Mouse (Mus musculus) stomach, embryonic 16.5 days (tissue): Measurements from ENCODE around the gene Nmt1. TPM values are rescaled to one million over a fixed set of nuclear protein-coding genes. Genes with fewer than 3 reads are reported as not detected.

Source experiments
- ATAC-seq: fragments of 200-750 bp; cut with Nextera tagmentation; 2 replicates; pipeline ENCODE4 v1.8.0; 2017; ENCODE audit warnings: moderate number of reproducible peaks, moderate TSS enrichment; ENCODE audit not compliant: insufficient read depth, low FRiP score
- H3K27ac ChIP-seq: fragments of 300-500 bp; sonication (generic); 2 replicates; pipeline ENCODE4 v1.5.1; 2014; ENCODE audit warnings: low read length
- H3K27me3 ChIP-seq: fragments of 300-500 bp; sonication (generic); 2 replicates; pipeline ENCODE4 v1.6.1; 2014; ENCODE audit warnings: low read length, control low read depth, mixed read lengths; ENCODE audit not compliant: control insufficient read depth, insufficient read depth
- H3K36me3 ChIP-seq: fragments of 300-500 bp; sonication (generic); 2 replicates; pipeline ENCODE4 v1.6.1; 2014; ENCODE audit warnings: low read length; ENCODE audit not compliant: control insufficient read depth, insufficient read depth
- H3K4me1 ChIP-seq: fragments of 300-500 bp; sonication (generic); 2 replicates; pipeline ENCODE4 v1.6.1; 2014; ENCODE audit warnings: low read length, control low read depth, mixed read lengths; ENCODE audit not compliant: control insufficient read depth, insufficient read depth
- H3K4me2 ChIP-seq: fragments of 300-500 bp; sonication (generic); 2 replicates; pipeline ENCODE4 v1.6.1; 2014; ENCODE audit warnings: low read depth, low read length, mixed read lengths
- H3K4me3 ChIP-seq: fragments of 300-500 bp; sonication (generic); replicated peaks from 2 replicates; pipeline ENCODE4 v1.5.1; 2014; ENCODE audit warnings: mild to moderate bottlenecking, low read length
- H3K9ac ChIP-seq: fragments of 300-500 bp; sonication (generic); 2 replicates; pipeline ENCODE4 v1.6.1; 2014; ENCODE audit warnings: low read length
- H3K9me3 ChIP-seq: fragments of 300-500 bp; sonication (generic); replicated peaks from 2 replicates; pipeline ENCODE4 v1.6.1; 2016; ENCODE audit warnings: low read length, control low read depth; ENCODE audit not compliant: control insufficient read depth
- WGBS: fragments of 180-500 bp; shearing (Covaris S2); extraction: QIAGEN DNeasy Blood & Tissue Kit; methylation state at CpG from one replicate; pipeline ENCODE4 v1.1.7; 2014; 5-methylcytosine and 5-hydroxymethylcytosine counted together
- polyA plus RNA-seq: library from polyadenylated mRNA; unstranded; fragments of >200 nt; fragmentation: Nextera tagmentation; extraction: Ambion mirVana; gene quantifications from 2 replicates; pipeline ENCODE4 v1.2.1, GENCODE M21; 2015

Nmt1 gene
- polyA plus RNA-seq, 1 experiment from 2014 or later = 50.8 TPM

DNA sequence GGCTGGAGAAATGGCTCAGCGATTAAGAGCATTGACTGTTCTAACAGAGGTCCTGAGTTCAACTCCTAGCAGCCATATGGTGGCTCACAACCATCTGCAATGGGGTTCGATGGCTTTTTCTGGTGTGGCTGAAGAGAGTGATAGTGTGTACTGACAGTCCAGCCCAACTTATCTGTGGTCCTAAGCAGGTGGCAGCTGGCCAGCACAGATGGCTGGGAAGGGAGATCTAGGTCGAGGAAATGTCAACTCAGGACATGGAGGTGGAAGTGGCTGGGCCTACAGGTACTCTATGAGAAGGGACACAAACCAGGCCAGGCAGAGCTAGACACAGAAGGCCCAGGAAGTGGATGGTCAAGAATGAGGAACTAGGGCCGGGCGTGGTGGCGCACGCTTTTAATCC is 48.0 kb downstream of the Nmt1 start:
- Histone ChIP-seq H3K4me2 (no peak overlapping the region), H3K4me3 (no peak overlapping the region), H3K36me3 (no peaks in the 10 kb centered on the region), H3K9ac (no peak overlapping the region), H3K27ac (no peak overlapping the region), H3K9me3 (no peaks in the 10 kb centered on the region), H3K27me3 (peaks cover 14% of the 10 kb centered on the region), H3K4me1 (peaks cover 6% of the 10 kb centered on the region)
- 83% methylated on average over 7 of the region's 7 CpGs for WGBS
- ATAC-seq = no peak

DNA sequence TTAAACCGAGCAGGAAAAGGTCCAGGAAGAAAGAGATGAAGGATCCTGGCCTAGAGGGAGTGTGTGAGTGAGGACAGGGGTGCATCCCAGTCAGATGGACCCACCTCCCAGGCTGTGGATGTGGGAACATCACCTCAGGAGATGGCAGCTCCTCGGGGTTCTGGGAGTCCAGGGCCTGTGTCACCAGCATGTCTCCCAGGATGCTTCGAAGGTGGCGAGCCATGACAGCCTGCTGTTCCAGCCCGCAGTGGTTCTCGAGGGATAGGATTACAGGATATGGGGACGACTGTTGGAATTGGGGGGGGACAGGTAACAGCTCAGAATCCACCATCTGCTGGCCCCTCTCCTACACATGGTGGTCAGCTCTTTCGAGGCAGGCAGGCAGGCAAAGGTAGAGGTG is 48.6 kb downstream of the Nmt1 start:
- H3K4me1 ChIP-seq = peaks cover 6% of the 10 kb centered on the region
- H3K27me3 ChIP-seq = peaks cover 19% of the 10 kb centered on the region
- H3K36me3 ChIP-seq = no peaks in the 10 kb centered on the region
- no peak overlapping the region for H3K4me2 ChIP-seq
- H3K27ac ChIP-seq = no peak overlapping the region
- H3K9me3 ChIP-seq = no peaks in the 10 kb centered on the region
- no peak overlapping the region for H3K9ac ChIP-seq
- ATAC-seq = no peak
- H3K4me3 ChIP-seq = no peak overlapping the region
- WGBS = 77% methylated on average over 8 of the region's 8 CpGs

DNA sequence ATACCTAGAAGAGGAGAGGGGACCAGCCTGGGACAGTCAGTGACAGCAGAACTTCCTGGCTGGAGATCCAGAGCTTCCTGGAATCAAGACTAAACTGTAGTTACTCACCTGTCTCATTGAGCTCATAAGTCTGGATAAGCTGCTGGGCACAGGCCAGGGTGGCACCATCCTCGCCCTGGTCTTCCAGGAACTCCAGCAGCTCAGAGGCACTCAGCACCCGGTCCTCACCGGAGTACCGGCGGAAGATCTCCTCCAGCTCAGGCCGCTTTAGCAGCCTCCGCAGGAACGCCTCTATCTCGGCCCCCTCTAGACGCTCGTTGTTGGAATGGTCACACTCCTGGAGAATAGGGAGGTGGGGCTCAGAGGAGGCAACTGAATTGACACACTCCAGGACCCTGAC is 50.1 kb downstream of the Nmt1 start:
- Histone ChIP-seq H3K36me3 (no peaks in the 10 kb centered on the region), H3K4me2 (no peak overlapping the region), H3K27me3 (peaks cover 20% of the 10 kb centered on the region), H3K9ac (no peak overlapping the region), H3K27ac (no peak overlapping the region), H3K4me1 (peaks cover 6% of the 10 kb centered on the region), H3K4me3 (no peak overlapping the region), H3K9me3 (no peaks in the 10 kb centered on the region)
- no peak for ATAC-seq
- WGBS = 75% methylated on average over 11 of the region's 11 CpGs

GRCm38 (mm10) chr11:103080323-103081091 is 52.5 kb downstream of the Nmt1 start:
- peak overlapping the region; percentile 41 for H3K4me2 ChIP-seq
- H3K9me3 ChIP-seq = no peaks in the 10 kb centered on the region
- H3K27me3 ChIP-seq = peaks cover 20% of the 10 kb centered on the region
- no peaks in the 10 kb centered on the region for H3K36me3 ChIP-seq
- peak overlapping the region; percentile 57 for H3K9ac ChIP-seq
- 7% methylated on average over 43 of the region's 43 CpGs for WGBS
- peaks cover 6% of the 10 kb centered on the region for H3K4me1 ChIP-seq
- ATAC-seq = peak; percentile 48; the same call in 1 of the 2 replicates
- peak overlapping the region; percentile 36 for H3K4me3 ChIP-seq
- H3K27ac ChIP-seq = no peak overlapping the region

GRCm38 (mm10) chr11:103081631-103082030 is 53.6 kb downstream of the Nmt1 start:
- no peak overlapping the region for H3K4me3 ChIP-seq
- no peak for ATAC-seq
- no peak overlapping the region for H3K9ac ChIP-seq
- no peaks in the 10 kb centered on the region for H3K36me3 ChIP-seq
- H3K9me3 ChIP-seq = no peaks in the 10 kb centered on the region
- 68% methylated on average over 6 of the region's 6 CpGs for WGBS
- H3K27me3 ChIP-seq = peaks cover 20% of the 10 kb centered on the region
- no peak overlapping the region for H3K4me2 ChIP-seq
- peaks cover 6% of the 10 kb centered on the region for H3K4me1 ChIP-seq
- H3K27ac ChIP-seq = no peak overlapping the region

- peak overlapping the region; percentile 42; the same call in 1 of the 2 replicates for H3K27ac ChIP-seq
- H3K4me3 ChIP-seq = no peak overlapping the region
- H3K9ac ChIP-seq = no peak overlapping the region
- no peaks in the 10 kb centered on the region for H3K36me3 ChIP-seq
- no peaks in the 10 kb centered on the region for H3K9me3 ChIP-seq
- H3K4me2 ChIP-seq = no peak overlapping the region
- no peaks in the 10 kb centered on the region for H3K27me3 ChIP-seq
- 87% methylated on average over 7 of the region's 7 CpGs for WGBS
- ATAC-seq = no peak
- H3K4me1 ChIP-seq = peaks cover 24% of the 10 kb centered on the region
These were observed 65.3 kb downstream of the Nmt1 start for GRCm38 (mm10) chr11:103093306-103093705.

- no peak overlapping the region for H3K4me3 ChIP-seq
- ATAC-seq = peak; percentile 82
- no peaks in the 10 kb centered on the region for H3K36me3 ChIP-seq
- no peak overlapping the region for H3K4me2 ChIP-seq
- no peaks in the 10 kb centered on the region for H3K27me3 ChIP-seq
- peak overlapping the region; percentile 88 for H3K27ac ChIP-seq
- peaks cover 30% of the 10 kb centered on the region for H3K4me1 ChIP-seq
- H3K9me3 ChIP-seq = no peaks in the 10 kb centered on the region
- no peak overlapping the region for H3K9ac ChIP-seq
- 61% methylated on average over 20 of the region's 20 CpGs for WGBS
These were observed 66.2 kb downstream of the Nmt1 start for GRCm38 (mm10) chr11:103093862-103094833.

GRCm38 (mm10) chr11:103095107-103095670 is 67.2 kb downstream of the Nmt1 start:
- no peak overlapping the region for H3K4me3 ChIP-seq
- peak overlapping the region; percentile 88 for H3K27ac ChIP-seq
- 68% methylated on average over 9 of the region's 9 CpGs for WGBS
- no peak overlapping the region for H3K4me2 ChIP-seq
- no peak for ATAC-seq
- no peaks in the 10 kb centered on the region for H3K9me3 ChIP-seq
- H3K9ac ChIP-seq = peak overlapping the region; percentile 41; the same call in 1 of the 2 replicates
- H3K27me3 ChIP-seq = no peaks in the 10 kb centered on the region
- peaks cover 30% of the 10 kb centered on the region for H3K4me1 ChIP-seq
- no peaks in the 10 kb centered on the region for H3K36me3 ChIP-seq
